Mouse (Mus musculus) retina, postnatal 1 day (tissue): ENCODE measurements around the gene Ffar2.
A peak's percentile ranks its signal among the peaks of the same experiment; 100 is the strongest.

Experiments used
- DNase-seq: peaks from one replicate; pipeline ENCODE4 v3.0.0-alpha.2; 2012

Ffar2 gene

GRCm38 (mm10) chr7:30820854-30821445 lies 2.6 kb downstream of the Ffar2 start:
- DNase-seq = no peak

DNA sequence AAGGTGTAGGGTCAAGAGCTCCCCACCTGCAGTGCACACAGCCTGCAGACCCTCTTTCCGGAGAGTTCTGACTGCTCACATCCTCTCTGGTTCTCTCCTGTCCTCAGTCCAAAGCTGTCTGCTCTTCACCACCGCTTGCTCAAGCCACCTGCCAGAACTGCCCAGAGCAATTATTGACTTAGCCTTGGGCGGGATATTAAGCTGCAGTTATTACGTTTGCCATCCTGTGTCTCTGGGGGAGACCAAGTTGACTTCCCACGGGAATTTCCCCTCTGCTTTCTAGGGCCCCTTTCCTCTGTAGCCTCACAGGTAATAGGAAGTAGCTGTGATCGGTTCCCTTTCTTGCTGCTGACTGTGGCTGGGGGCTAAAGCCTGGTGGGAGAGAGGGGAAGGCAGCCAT lies 3.4 kb downstream of the Ffar2 start:
- no peak for DNase-seq

GRCm38 (mm10) chr7:30812291-30812807 lies 11.2 kb downstream of the Ffar2 start:
- peak; percentile 79 for DNase-seq

DNA sequence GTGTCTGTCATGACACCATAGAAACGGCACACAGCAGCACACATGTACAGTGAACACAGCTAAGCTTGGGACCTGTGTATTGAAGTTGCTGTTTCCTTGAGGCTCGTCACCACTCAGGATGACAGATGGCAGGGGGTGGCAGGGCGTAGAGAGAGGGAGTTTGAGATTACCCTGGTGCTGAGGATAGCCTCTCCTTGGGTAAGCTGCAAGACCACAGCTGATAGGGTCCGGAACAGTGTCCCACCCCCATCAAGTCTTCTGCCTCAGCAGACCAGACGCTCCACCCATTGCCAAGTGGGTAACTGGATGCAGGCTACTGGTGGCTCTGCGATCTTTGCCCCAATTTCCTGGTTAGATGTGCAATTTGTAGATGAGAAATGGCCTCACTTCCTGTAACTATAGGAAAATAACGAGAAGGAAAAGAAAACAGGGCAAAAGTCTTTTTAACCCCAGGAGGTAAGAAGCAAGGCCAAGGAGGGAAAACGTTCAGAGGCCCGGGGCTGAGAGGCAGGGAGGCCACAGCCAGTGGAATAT lies 11.8 kb downstream of the Ffar2 start:
- DNase-seq = peak; percentile 79

DNA sequence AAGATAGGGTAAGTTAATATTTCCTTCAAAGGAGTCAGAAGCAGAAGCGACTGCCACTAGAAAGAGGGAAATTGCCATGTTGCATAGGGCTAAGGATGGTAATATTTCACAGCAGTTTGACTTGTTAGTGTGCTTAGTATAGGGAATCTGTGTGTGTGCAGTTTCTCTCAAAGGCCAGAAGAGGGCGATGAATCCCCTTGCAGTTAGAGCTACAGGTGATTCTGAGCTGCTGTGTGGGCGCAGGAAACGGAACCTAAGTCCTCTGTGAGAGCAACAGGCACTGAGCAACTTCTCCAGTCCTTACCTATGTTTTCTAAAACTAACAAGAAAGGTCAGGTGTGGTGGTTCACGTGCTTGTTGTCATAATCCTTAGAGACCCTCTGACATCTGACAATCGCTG lies 13.3 kb downstream of the Ffar2 start:
- no peak for DNase-seq

DNA sequence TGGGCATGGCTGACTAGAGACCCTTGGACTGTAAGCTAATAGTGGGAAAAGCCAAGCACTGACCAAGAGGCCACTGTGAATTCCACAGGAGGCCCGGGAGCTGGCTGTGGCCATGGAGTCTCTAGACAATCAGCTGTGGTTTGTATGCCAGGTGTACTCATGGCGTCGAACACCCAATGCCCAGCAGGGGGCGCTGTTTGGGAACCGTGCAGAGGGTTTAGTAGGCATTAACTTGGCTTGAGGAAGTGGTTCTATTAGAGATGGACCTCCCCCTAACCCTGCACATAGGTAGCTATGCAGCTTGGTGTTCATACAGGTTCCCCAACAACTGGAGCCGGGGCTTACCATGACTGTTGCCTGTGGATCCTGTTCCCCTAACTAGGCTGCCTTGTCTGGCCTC lies 17.7 kb downstream of the Ffar2 start:
- DNase-seq = peak; percentile 50

GRCm38 (mm10) chr7:30804026-30804715 lies 19.4 kb downstream of the Ffar2 start:
- no peak for DNase-seq

DNA sequence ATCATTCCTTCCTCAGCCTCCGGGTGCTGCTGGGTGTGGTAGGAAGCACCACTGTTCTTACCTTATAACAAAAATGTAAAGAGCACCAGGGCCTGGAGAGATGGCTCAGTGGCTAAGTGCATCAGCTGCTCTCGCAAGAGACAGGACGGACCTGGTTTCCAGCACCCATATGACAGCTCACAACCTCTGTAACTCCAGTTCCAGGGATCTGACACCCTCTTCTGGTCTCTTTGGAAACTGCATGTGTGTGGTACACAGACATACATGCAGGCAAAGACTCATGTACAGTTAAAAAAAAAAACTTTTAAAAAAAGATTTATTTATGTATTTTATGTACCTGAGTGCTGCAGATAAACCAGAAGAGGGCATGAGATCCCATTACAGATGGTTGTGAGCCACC lies 20.3 kb downstream of the Ffar2 start:
- no peak for DNase-seq

DNA sequence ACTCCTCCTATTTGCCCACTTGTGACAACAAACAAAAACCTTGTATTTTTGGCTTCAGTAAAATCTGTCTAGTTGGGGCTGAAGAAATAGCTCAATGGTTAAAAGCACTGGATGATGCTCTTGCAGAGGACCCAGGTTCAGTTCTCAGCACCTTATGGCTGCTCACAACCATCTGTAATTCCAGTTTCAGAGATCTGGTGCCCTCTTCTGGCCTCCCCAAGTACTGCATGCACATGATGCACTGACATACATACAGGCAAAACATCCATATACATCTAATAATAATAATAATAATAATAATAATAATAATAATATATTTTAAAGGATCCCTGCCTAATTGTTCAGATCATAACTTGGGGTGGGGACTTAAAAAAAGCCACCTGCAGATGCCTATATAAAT lies 22.9 kb downstream of the Ffar2 start:
- DNase-seq = no peak

- no peak for DNase-seq
Measured at GRCm38 (mm10) chr7:30796790-30797189, 26.8 kb downstream of the Ffar2 start.

GRCm38 (mm10) chr7:30794921-30795320 lies 28.7 kb downstream of the Ffar2 start:
- DNase-seq = no peak

- no peak for DNase-seq
Measured at GRCm38 (mm10) chr7:30791921-30792320, 31.7 kb downstream of the Ffar2 start.

DNA sequence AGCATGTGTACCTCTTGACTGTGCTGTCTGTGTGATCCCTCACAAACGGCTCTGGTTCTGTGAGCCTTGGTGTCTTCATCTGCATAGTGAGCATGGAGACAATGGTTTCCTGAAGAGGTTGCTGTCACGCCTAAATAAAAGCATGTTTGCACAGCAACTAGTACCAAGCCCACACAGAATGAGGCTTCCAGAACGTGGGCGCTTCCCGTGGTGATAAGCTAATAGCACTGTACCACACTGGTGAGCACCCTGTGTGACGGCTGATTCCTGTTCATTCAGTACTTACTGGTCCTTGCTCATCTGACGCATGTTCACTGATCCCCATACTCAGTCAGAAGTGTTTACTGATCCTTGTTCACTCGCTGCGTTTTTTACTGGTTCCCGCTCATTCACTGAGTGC lies 33.4 kb downstream of the Ffar2 start:
- no peak for DNase-seq

GRCm38 (mm10) chr7:30787377-30788022 lies 36.1 kb downstream of the Ffar2 start, which contains the start of gene Krtdap:
TSS of gene Krtdap (plus strand) at chr7:30787896.
- no peak for DNase-seq

DNA sequence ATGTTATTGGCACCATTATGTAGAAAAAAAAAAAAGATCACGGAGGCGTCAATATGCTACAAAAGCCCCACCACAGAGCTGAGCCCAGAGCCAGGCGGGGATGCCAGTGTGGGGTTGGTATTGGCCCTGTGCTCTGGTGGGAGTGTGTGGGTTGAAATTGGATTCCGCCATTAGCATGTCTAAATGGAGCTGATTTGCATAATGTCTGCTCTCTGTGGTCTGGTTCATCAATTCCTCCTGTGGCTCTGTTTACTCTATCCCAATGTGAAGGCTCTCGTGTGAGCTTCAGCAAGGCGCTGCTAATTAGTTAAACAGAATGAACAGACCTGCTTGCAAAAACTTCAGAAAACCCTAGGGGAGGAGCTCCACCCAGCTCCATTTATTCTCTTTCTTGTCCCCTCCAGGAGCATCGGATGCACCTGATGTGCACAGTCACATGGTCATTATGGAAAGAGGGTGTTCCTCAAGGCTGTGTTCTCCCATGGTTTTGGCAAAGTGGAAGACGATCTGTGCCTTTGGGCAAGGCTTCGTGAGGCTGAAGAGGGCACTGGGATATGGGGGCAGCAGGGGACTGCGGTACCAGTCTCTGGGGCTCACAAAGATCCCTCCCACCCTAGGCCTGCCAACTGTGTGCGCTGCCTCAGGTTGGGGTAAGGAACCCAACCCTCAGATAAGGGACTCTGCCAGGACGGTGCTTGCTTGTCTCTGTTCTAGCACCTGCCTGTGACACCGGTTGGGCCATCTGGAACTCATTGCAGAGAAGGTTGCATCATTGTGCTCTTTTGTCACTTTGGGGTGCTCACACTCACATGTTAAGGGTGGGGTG lies 37.6 kb downstream of the Ffar2 start:
- no peak for DNase-seq

GRCm38 (mm10) chr7:30785154-30785553 lies 38.4 kb downstream of the Ffar2 start:
- no peak for DNase-seq

- no peak for DNase-seq
Measured at GRCm38 (mm10) chr7:30782658-30783057, 40.9 kb downstream of the Ffar2 start.

GRCm38 (mm10) chr7:30781792-30782191 lies 41.8 kb downstream of the Ffar2 start:
- no peak for DNase-seq

DNA sequence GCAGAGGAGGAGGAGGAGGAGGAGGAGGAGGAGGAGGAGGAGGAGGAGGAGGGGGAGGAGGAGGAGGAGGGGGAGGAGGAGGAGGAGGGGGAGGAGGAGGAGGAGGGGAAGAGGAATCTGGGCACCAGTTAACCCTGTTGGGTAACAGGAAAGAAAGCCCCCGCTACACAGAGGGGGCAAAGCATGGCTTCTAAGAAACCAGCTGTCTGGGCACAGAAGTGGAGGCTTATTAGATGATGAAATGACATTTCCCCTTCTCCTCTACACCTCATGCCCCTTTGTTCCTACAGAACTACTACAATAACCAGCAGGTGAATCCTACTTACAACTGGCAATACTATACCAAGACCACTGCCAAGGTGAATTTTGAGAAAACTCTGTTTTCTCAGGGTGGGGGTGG lies 45.7 kb downstream of the Ffar2 start:
- DNase-seq = no peak

DNA sequence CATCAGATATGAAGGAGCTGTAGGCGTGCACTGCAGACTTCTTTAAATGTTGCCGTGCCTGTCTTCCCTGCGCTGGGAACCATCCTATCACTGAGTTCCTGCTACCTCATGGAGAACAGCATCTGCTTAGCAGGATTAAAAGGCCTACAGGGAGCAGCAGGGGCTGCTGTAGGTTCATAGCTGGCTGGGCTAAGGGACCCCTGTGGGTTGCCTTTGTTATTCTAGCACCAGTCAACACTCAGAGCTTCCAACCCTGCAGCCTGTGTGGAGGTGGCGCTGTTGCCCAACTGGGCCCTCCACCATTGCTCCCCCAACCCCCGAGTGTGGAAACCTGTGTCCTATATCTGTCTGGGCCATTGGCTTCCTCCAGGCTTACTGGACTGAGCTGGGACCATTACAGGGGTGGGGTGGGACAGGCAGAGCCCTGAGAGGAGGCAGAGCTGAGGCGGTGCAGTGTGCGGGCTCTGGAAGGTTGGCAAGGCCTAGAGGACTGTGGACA lies 46.4 kb downstream of the Ffar2 start:
- DNase-seq = peak; percentile 16

DNA sequence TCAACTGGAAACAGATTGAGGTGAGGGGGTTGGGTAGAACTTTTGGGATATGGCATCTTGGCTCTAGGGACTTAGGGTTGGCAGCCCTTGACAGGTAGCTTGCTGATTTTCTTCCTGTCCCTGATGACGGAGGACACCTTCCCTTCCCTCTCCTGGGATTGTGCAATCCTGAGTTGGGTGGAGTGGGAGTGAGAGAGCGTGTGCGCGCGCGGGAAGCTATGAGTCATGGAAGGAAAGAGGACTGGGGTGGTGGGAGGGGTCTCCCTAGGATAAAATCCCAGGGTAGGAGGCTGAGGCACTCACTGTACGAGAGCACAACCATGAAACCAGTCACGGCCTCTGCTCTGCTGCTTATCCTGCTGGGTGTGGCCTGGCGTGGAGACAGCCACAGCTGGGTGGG lies 47.5 kb downstream of the Ffar2 start:
- no peak for DNase-seq

DNA sequence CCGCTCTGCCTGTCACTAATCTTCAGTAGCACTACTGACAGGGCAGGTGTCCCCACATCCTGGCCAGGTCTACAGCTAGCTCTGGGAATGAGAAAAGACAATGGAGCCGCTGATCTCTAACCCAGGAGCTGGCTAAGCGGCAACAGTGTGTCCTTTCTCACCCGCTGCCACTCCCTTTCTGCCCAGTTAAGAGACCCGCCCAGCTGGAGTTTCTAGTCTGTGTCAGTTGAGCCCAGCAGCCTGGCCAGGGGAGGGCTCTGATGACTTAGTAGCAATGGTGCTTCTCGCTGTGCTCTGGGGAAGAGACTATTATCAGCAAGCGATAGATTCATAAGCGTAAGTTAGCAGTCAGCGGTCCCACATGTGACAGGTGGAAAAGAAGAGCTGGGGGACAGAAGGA lies 54.3 kb downstream of the Ffar2 start:
- DNase-seq = no peak
